Mouse (Mus musculus) cerebellum, adult 11 months (tissue): ENCODE measurements around the gene Espn.

Source experiments
- DNase-seq: peaks from one replicate; pipeline ENCODE4 v3.0.0; 2022

Espn gene

DNA sequence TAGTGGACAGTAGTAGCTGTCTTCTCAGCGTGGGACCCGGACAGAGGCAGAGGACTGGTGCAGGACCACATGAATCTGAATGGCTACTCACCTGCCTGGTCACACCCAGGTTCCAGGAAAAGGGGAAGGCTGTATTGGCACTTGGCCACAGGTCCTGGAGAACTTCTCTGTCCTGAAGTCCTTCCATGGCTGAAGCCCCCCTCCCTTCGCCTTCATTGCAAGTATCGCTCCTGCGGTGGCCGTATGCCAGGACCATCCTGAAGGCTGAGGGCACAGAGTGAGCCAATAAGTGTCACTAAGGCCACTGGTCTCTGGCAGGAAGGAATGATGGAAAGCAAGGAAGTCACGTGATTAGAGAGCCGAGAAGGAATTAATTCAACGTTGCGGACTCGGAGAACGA, 57.9 kb downstream of the Espn start:
- no peak for DNase-seq

DNA sequence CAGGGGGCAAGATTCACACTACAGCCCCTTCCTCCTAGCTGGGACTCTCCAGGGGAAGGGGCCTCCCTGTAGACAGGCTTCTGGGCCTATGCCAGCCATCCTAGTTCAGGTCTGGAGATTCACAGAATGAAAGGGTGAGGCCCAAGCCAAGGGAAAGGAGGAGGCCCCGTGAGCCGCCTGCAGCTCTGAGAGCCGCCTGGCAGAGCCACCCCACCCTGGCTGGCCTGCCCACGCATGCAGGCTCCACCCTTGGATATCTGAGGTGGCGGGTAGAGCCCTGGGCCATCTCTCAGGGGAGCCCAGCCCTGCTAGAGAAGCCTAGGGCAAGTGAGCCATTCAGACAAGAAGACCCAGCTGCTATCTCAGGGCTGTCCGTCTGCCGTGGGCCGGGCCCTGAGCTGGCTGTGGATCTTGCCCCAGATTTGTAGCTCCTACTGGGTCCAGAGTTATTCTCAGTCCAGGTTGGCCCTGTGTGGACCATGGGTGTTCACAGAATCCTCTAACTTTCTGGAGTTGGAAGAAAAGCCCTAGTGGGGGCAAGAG, 59.3 kb downstream of the Espn start:
- DNase-seq: no peak

DNA sequence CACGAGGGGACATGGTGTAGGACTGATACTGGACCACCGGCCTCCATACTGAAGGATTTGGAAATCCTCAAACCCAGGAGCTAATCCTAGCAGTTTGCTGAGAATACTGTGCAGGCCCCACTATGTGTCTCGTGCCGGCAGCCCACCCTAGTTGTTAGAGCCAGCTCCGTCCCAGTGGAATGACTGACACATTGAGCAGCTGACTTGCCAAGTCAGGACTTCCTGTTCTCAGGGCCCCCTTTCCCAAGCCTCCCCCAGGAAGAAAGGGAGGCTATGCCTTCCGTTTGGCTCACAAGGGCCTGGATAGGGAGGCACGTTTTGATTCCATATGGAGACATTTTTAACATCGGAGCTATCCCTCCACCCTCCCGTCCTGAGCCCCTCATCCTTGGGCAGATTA, 62.0 kb downstream of the Espn start:
- DNase-seq: no peak

GRCm38 (mm10) chr4:152088556-152089120, 63.5 kb downstream of the Espn start:
- no peak for DNase-seq

GRCm38 (mm10) chr4:152088133-152088532, 64.0 kb downstream of the Espn start:
- DNase-seq: no peak

DNA sequence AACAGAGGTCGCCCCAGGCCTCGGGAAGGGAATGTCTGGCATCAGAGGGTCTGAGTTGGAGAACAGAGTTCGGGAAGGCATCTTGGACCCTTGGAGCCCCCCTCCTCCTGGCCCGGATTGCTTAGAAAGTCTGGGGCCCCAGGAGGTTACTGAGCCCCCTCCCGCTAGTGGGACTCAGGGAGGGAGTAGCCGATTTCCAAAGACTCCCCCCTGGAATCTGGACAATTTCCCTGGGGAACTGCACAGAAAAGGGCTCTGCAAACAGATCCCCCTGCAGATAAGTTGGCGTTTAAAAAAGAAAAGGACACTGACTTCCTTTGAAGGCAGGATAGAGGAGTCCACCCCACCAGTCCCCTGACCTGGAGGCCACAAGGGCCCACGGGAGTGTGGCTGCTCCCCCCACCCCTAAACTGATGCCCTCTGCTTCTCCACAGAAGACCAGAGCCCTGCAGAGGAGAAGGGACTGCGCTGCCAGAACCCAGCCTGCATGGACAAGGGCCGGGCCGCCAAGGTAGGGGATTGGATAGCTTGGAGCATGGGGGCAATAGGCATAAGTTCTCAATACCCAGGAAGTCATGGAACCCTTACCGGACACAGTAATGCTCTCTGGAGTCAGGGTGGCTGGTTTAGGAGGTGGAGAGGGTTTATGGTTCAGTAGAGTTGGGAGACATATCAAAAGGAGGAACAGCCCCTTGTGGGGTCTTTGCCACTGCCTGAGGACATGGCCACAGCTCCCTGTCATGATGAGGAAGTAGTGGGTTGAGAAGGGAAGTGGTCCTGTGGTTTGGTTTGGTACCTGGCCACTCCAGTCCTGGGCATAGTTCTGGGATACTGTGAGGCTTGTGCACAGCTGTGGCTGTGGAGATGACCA, 64.7 kb downstream of the Espn start:
- DNase-seq: no peak

DNA sequence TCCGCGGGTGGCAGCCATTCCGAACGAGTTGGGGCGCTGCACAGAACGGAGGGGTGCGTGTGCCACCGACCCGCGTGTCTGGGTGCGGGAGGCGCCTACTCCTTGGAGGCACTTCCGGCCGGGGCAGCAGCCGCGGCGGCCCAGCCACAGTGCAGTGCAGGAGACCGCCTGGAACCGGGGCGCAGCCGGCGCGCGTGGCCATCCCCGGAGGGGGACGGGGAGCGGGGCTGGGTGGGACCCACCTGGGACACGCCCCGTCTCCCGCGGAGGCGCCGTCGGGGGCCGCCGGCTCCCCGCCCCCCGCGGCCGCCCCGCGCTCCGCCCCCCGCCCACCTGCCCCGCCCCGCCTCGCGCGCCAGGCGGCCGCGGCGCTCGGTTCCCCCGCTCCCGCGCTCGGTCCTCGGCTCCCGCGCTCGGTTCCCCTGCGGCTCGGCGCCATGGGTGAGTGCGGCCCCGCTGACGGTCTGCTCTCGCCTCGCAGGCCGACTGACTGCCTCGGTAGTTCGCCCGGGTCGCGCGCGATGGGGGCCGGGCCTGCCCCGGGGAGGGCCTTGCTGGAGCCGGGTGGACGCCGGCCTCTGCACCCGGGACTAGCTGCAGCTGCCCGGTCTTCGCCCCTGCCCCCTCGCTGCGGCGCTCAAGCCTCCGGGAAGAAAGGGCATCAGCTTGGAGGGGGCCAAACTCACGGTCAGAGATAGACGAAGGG, 65.5 kb downstream of the Espn start:
- DNase-seq: no peak

GRCm38 (mm10) chr4:152084616-152085015, 67.6 kb downstream of the Espn start:
- DNase-seq: no peak

- DNase-seq: no peak
Measured at GRCm38 (mm10) chr4:152083611-152084220, 68.5 kb downstream of the Espn start.

DNA sequence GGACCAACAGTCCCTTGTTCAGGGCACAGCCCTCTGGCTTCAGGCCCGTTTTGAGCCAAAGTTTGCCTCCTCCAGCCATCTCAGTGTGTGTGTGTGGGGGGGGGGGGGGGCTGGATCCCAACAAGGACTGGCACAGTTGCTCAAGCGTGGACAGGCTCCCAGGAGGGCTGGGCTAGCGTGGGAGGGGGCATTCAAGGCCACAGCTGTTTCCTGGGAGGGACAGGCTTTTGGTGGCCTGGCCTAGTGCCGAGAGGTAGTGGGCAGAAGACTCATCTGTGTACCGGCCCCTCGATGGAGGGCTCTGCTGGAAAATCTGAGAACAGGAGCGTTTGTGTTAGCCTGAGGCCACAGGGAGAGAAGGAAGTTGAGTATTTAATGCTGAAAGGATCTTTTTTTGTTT, 72.2 kb downstream of the Espn start:
- no peak for DNase-seq

GRCm38 (mm10) chr4:152079261-152079660, 72.9 kb downstream of the Espn start:
- DNase-seq: no peak

DNA sequence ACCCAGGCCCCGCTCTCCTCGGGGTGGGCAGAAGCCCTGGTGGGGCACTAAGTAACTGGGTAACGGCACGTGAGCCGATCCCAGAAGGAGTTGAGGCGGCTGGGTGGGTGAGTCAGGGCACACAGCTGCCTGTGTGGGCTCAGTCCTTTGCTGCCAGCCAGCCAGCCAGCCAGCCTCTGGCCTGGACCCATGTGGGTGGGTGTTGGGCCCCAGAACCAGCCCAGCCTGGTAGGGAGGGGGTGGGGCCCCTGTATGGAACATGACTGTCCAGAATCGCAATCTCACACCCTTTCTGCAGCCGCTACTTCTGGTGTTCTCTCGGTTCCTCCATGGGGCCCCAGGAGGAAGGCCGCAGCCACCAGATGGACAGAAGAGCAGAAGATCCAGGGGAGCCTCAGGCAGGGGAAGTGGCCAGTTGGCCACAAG, 74.1 kb downstream of the Espn start:
- DNase-seq: no peak

- no peak for DNase-seq
Measured at GRCm38 (mm10) chr4:152077191-152077590, 75.0 kb downstream of the Espn start.

GRCm38 (mm10) chr4:152074548-152074947, 77.6 kb downstream of the Espn start:
- DNase-seq: no peak

GRCm38 (mm10) chr4:152073715-152074114, 78.5 kb downstream of the Espn start:
- no peak for DNase-seq

GRCm38 (mm10) chr4:152072655-152073054, 79.5 kb downstream of the Espn start:
- DNase-seq: no peak

- DNase-seq: no peak
Measured at GRCm38 (mm10) chr4:152072121-152072601, 80.0 kb downstream of the Espn start, which contains the start of gene Plekhg5. Plekhg5 (plus strand) TSS chr4:152072498.

DNA sequence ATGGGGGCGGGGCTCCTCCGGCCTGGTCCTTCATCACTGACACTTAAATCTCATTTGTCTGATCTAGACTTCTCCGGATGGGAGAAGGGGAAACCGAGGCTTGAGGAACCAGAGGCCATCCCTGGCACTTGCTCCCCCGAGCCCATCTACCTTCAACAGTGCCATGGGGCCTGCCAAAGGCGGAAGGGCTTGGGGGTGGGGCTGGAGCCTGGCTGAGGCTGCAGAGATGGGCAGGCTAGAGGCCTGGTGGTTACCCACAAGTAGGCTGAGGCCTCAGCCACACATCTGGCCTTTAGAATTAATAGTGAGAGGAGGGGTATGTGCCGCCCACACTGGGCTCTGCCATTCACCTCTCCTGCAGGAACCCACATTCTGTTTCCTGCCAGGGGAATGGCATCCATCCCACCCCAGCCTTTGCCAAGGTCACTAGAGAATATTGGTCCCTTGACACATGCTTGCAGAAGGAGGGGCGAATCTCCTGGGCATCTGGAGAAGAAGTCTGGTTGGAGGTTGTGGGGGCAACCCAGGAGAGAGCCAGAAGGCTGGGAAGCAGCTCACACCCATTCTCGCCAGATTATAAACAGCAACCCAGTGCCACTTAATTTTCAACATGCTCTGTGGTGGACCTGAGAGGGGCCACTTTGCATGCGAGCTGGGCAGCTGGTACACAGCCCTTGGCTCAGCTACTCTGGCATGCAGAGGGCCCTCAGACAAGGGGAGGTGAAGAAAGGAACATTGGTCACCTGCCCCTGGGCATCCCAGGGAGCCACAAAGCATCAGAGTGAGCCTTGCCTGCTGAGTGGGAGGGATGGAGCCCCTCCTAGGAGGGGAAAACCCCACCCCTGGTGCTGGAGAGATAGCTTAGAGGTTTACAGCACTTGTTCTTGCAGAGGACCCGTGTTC, 81.4 kb downstream of the Espn start:
- no peak for DNase-seq
